Mouse (Mus musculus): ENCODE data around the gene Hacd2. TPM values are rescaled to one million over a fixed set of nuclear protein-coding genes. Genes with fewer than 3 reads are reported as not detected.

The Hacd2 gene
- total RNA-seq (2023) = 10 to 100 TPM; 12.6 to 13.3 TPM

GRCm38 (mm10) chr16:35022242-35023137 is at the start of gene Hacd2:
Gene Hacd2, plus strand, starts transcription at chr16:35022428.

GRCm38 (mm10) chr16:35154641-35155390 is 132.6 kb downstream of the Hacd2 start, which contains the start of gene Adcy5:
Gene Adcy5, plus strand, starts transcription at chr16:35154877.

Other genes starting within 250 kb of the Hacd2 start
- gene Adcy5, start 132.4 kb downstream of the Hacd2 start, total RNA-seq (2023) = under 1 TPM in 1 of 2 experiments, not detected in 1; 0.09 TPM